Mouse (Mus musculus): Measurements from ENCODE around the gene Aco1. TPM values are rescaled to one million over a fixed set of nuclear protein-coding genes. Genes with fewer than 3 reads are reported as not detected.

The Aco1 gene
- polyA plus RNA-seq, 1 experiment from 2014 or later = 59.1 TPM

- Histone ChIP-seq H3K4me1 (ENCODE audit: control insufficient read depth, insufficient read depth, low read length) (no peaks in the 10 kb centered on the region), H3K9ac (ENCODE audit: low read length) (no peak overlapping the region), H3K27ac (ENCODE audit: low read depth, low read length) (no peak overlapping the region), H3K36me3 (ENCODE audit: control insufficient read depth, insufficient read depth, low read length) (no peaks in the 10 kb centered on the region), H3K4me3 (ENCODE audit: low read depth, low read length) (no peak overlapping the region), H3K4me2 (no peak overlapping the region), H3K27me3 (ENCODE audit: control insufficient read depth, insufficient read depth, low read length) (no peaks in the 10 kb centered on the region), H3K9me3 (ENCODE audit: control insufficient read depth, low read length) (no peaks in the 10 kb centered on the region)
- ATAC-seq (ENCODE audit: low FRiP score) = no peak
- 86% methylated on average over 8 of the region's 8 CpGs for WGBS
- DNase-seq (ENCODE audit: low spot score, missing footprints) = no peak
Measured at GRCm38 (mm10) chr4:40244035-40244434, 101.2 kb downstream of the Aco1 start.

Other genes starting within 250 kb of the Aco1 start
- gene Ddx58, start 96.7 kb downstream of the Aco1 start, polyA plus RNA-seq (2014; fragmentation: Nextera tagmentation; extraction: Ambion mirVana) = 2.1 and 3.0 TPM in 2 replicates
- gene Smim27, start 126.5 kb downstream of the Aco1 start, polyA plus RNA-seq (2014; fragmentation: Nextera tagmentation; extraction: Ambion mirVana) = 28.8 and 38.0 TPM in 2 replicates
- gene Topors, start 126.8 kb downstream of the Aco1 start, polyA plus RNA-seq (2014; fragmentation: Nextera tagmentation; extraction: Ambion mirVana) = 48.9 and 52.3 TPM in 2 replicates
- gene Ndufb6, start 136.3 kb downstream of the Aco1 start, polyA plus RNA-seq (2014; fragmentation: Nextera tagmentation; extraction: Ambion mirVana) = 280 and 289 TPM in 2 replicates